Mouse (Mus musculus): ENCODE data around the gene Ptgr2. TPM values are rescaled to one million over a fixed set of nuclear protein-coding genes. Genes with fewer than 3 reads are reported as not detected.
"Not testable (repeated sequence)": the region's sequence is repeated elsewhere in the genome, so short reads cannot be mapped to it uniquely, and the experiment has no call there.

Ptgr2 gene
- total RNA-seq (2021) = 10 to 100 TPM; 34.1 to 43.7 TPM
- long read RNA-seq, experiment 1, transcript Ptgr2-201 (10 exons, 3,168 nt) = major isoform, 54 of 65 reads
- long read RNA-seq, experiment 1, partial matches to known transcripts = 3 of 65 reads
- long read RNA-seq, experiment 1, other reads (novel, unspliced or antisense) = 5 of 65 reads
- long read RNA-seq, experiment 2, transcript Ptgr2-201 (10 exons, 3,168 nt) = major isoform, 44 of 53 reads
- long read RNA-seq, experiment 2, partial matches to known transcripts = 2 of 53 reads
- long read RNA-seq, experiment 2, other reads (novel, unspliced or antisense) = 6 of 53 reads

GRCm38 (mm10) chr12:84284885-84285592 lies at the start of gene Ptgr2:
TSS of gene Ptgr2 (plus strand) at chr12:84285232.
- DNase-seq (ENCODE audit: low spot score in 2 of 2) = peak; percentile 79 to 84

- no peak for DNase-seq (ENCODE audit: low spot score in 2 of 2)
These were observed 49.5 kb upstream of the Ptgr2 start for GRCm38 (mm10) chr12:84235577-84235976.

GRCm38 (mm10) chr12:84235981-84236752 lies 48.9 kb upstream of the Ptgr2 start:
- no peak for DNase-seq (ENCODE audit: low spot score in 2 of 2)

DNA sequence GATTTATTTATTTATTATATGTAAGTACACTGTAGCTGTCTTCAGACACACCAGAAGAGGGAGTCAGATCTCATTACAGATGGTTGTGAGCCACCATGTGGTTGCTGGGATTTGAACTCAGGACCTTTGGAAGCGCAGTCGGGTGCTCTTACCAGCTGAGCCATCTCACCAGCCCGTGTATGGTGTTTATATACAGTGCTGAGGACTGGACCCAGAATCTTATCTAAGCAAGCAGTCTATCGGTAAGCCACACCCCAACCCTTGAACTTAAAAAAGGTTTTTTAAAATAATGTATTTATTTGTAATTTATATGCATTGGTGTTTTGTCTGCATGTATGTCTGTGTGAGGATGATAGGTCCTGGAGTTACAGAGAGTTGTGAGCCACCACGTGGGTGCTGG lies 48.0 kb upstream of the Ptgr2 start:
- not testable (repeated sequence) for DNase-seq (ENCODE audit: low spot score in 2 of 2)

DNA sequence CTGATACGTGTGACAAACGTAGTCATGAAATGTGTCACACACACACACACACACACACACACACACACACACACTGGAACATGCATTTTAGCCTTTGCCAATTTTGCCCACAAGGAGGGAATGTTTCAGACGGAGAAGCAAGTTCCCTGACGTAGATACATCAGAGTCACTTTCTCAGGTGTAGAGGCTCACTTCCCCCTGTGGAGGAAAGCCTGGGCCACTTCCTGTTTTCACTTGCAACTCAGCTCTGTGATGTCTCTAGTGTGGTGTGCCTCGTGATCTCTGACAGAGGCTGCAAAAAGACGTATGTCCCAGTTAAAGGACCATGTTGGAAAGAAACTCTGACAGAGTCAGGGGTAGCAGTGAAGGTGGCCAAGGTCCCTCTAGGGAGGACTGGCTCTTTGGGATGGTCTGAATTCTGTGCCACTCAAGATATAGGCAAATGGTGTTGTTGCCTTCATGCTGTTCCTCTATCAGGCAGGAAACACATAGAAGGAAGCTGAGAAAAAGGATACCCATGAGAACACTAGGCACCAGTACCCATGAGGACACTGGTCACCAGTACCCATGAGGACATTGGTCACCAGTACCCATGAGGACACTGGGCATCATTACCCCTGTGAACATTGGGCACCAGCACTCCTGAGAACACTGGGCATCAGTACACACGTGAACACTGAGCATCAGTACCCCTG lies 41.8 kb upstream of the Ptgr2 start:
- no peak for DNase-seq (ENCODE audit: low spot score in 2 of 2)

DNA sequence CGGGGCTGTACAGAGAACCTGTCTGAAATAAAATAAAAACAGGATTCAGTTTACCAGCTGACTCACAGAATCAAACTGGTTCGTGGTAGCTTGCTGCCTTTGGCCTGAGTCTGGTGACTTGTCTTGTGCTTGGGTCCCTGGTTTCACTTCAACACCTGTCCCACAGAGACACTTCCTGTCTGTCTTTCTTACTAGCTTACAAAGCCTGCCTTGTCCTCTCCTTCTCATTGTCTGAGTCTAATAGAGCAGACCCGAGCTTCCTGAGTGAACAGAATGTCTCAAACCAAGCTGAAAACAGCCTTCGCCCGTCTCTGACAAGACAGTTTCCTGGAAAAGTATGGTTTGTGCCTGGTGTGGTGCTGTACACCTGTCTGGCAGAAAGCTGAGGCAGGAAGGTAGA lies 39.3 kb upstream of the Ptgr2 start:
- no peak for DNase-seq (ENCODE audit: low spot score in 2 of 2)

GRCm38 (mm10) chr12:84249217-84249616 lies 35.8 kb upstream of the Ptgr2 start:
- peak; percentile 28 to 47 for DNase-seq (ENCODE audit: low spot score in 2 of 2)

GRCm38 (mm10) chr12:84252811-84253210 lies 32.2 kb upstream of the Ptgr2 start:
- no peak for DNase-seq (ENCODE audit: low spot score in 2 of 2)

- no peak for DNase-seq (ENCODE audit: low spot score in 2 of 2)
These were observed 30.1 kb upstream of the Ptgr2 start for GRCm38 (mm10) chr12:84254886-84255285.

DNA sequence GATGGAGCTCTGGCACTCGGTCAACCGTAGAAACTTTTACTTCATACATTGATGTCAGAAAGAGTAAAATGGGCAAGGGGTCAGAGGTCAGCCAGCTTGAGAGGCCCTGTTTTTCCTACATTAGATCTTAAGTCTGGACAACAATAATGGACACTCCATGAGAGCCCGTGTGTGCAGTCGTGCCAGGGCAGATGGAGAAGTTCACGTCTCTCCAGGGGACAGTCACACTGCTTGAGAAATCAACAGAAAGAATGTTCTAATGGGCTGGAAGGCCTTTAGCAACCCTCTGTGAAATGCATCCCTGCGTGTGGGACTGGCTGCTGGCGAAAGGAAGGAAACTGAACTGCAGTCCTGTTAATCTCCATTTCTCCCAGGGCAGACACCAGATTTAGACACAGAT lies 24.7 kb upstream of the Ptgr2 start:
- no peak for DNase-seq (ENCODE audit: low spot score in 2 of 2)

DNA sequence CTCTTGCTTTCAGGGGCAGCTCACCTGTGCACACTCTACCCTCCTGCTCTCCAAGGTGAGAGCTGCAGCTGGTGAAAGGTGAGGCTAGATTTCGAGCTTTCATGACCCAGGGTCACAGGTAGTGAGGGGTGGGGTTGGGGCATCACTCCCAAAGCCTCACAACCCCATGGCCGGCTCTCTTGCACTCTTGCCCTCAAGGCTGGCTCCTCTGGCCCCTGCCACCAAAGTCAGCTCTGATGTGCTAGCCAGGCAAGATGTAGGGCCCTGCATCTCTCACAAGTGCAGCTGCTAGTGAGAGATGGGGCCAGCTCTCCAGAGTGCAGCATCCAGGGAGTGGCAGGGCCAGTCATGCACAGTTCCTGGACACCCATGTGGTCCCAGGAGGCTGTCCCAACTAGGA lies 17.8 kb upstream of the Ptgr2 start:
- DNase-seq (ENCODE audit: low spot score in 2 of 2) = no peak

DNA sequence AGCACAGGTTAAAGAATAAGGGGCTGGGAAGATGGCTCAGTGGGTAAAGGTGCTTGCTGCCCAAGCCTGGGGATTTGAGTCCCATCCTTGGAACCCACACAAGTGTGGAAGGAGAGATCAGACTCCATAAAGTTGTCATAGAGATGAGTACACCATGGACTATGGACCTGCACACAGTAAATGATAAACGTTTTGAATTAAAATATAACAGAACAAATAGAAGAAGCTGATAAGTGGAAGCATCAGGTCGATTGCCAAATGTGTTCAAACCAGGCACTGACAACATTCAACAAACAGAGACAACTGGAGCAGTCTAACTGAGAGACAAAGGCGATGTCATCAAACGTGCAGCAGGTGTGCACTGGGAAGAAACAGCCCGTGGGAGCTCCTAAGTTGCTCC lies 11.7 kb upstream of the Ptgr2 start:
- DNase-seq (ENCODE audit: low spot score in 2 of 2) = no peak

DNA sequence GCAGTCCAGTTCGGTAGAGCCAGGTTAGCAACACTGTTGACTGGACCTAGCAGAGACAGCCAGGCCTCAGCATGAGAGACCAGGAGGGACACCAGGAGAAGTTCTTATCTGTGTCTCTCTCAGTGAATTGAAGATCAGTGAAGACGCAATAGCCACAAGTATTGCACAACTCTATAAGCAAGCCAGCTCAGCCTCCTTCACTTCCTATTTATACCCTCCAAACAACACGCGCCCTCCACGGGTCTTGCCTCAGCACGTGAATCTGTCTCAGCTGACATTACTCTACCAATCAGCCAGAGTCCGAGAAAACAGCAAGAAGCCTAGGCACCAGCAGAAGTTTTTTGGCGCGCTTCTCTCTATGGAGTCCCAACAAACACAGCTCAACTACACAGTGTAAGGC lies 9.7 kb upstream of the Ptgr2 start:
- DNase-seq (ENCODE audit: low spot score in 2 of 2) = no peak

DNA sequence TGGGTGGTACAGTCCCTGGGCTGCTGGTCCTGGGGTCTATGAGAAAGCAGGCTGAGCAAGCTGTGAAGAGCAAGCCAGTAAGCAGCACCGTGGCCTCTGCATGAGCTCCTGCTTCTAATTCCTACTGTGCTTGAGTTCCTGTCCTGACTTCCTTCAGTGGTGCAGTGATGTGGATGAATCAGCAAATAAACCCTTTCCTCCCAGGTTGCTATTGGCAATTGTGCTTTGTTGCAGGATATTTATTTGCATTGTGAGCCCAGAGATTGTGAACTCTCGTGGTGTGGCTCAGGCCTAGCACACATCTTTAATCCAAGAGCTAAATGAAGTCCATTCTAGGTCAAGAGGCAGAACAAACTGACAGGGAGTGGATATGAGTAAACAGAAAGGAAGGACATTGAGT lies 8.7 kb upstream of the Ptgr2 start:
- no peak for DNase-seq (ENCODE audit: low spot score in 2 of 2)

GRCm38 (mm10) chr12:84276799-84277198 lies 8.2 kb upstream of the Ptgr2 start:
- no peak for DNase-seq (ENCODE audit: low spot score in 2 of 2)

DNA sequence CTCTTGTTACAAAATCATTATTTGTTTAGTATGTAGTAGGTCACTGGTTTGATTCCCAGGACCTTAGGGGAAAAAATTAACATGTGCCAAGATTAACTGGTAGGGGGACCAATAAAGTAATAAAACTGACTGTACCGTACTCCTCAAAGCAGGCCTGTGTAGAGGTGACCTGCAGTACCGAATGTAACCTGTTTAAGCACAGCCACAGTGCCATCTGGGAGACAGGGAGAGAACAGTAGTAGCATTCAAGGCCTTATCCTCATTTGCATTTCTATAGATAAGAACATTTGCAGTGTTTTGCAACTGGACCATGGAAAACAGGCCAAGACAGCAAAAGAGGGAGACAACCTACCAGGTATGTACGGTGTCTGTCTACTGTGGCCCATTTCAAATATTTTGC lies 7.2 kb upstream of the Ptgr2 start:
- no peak for DNase-seq (ENCODE audit: low spot score in 2 of 2)

- DNase-seq (ENCODE audit: low spot score in 2 of 2) = no peak
These were observed 6.1 kb upstream of the Ptgr2 start for GRCm38 (mm10) chr12:84278901-84279300.

DNA sequence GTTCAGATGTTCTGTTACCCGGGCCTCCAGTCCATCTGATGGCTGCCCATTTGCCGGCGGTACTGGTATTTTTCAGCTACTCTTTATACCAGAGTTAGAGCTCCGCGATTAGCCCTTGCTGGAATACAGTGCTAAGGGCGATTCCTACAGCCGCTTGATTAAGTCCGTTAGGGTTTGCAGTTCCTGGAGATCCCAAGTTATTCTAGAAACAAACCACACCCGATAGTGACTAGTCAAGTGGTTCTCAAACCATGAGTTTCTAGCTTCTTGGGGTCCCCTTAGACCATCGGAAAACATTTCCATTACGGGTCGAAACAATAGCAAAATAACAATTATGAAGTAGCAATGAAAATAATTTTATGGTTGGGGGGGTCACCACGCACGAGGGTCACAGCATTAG lies 641 bp upstream of the Ptgr2 start:
- no peak for DNase-seq (ENCODE audit: low spot score in 2 of 2)

DNA sequence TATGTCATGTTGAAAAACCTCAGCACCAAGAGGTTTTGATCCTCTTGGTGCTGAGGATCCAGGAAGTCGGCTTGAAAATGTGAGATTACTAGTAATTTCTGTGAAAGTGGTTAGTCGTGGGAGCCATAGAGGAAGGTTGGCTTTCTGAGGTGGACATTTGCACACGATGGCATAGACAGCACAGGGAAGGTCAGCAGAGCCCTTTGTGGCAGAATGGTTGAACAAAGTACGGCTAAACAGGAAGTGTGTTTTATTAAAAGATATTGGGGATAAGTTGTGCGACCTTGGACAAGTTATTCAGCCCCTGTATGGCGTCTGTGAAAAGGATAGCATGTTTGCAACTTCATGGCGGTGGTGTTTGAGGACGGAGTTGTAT lies 549 bp downstream of the Ptgr2 start:
- no peak for DNase-seq (ENCODE audit: low spot score in 2 of 2)

DNA sequence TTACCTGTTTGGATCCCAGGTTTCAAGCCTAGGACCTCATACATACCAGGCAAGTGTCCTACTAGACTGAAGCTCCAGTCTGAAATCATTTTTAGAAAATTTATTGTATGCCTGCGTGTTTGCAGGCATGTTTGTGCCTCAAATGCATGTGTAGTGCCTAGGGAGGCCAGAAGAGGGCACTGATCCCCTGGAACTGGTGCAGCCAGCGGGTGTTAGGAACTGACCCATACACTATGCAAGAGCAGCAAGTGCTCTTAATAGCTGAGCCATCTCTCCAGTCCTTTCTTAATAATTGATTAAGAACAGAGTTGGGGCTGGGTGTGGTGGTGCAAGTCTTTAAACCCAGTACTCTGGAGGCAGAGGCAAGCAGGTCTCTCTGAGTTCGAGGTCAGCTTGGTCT lies 3.4 kb downstream of the Ptgr2 start:
- peak in 1 of 2 experiments; percentile 22 for DNase-seq (ENCODE audit: low spot score in 2 of 2)

- DNase-seq (ENCODE audit: low spot score in 2 of 2) = no peak
These were observed 12.8 kb downstream of the Ptgr2 start for GRCm38 (mm10) chr12:84297851-84298250.

DNA sequence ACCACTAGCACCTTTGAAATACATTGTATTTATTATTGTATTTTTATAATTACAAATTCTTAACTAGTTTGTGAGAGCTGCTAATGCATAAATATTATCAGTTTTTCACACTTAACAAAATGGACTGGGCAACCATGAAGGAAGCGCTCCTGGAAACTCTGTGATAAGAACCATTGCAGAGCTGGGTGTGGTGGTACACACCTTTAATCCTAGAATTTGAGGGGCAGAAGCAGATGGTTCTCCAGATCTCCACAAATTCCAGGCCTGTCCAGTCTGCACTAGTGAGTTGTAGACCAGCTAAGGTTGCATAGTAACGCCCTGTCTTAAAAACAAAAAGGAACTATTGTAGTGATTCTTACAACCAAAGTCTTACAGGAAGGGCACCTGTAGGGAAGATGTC lies 14.2 kb downstream of the Ptgr2 start:
- no peak for DNase-seq (ENCODE audit: low spot score in 2 of 2)

Measured in left cerebral cortex, adult 18-20 months (tissue).